Mouse (Mus musculus): ENCODE results near the gene Bbip1. TPM values are rescaled to one million over a fixed set of nuclear protein-coding genes. Genes with fewer than 3 reads are reported as not detected.

Gene Bbip1
- polyA plus RNA-seq, 1 experiment from 2014 or later, result 103 TPM

- H3K9ac ChIP-seq (ENCODE audit: low read depth, low read length), result peak overlapping the region; percentile 20; the same call in 1 of the 2 replicates
Measured at GRCm38 (mm10) chr19:53891569-53891968, 52.9 kb downstream of the Bbip1 start.

GRCm38 (mm10) chr19:53890781-53891251 lies 53.6 kb downstream of the Bbip1 start:
- WGBS, result 47% methylated on average over 5 of the region's 5 CpGs
- peak overlapping the region; percentile 13; the same call in 1 of the 2 replicates for H3K4me2 ChIP-seq
- no peak overlapping the region for H3K4me3 ChIP-seq (ENCODE audit: low read depth, low read length)
- ATAC-seq (replicated peaks; ENCODE audit: low FRiP score) (peak; percentile 18), DNase-seq (ENCODE audit: low spot score) (no peak)
- H3K27me3 ChIP-seq (replicated peaks; ENCODE audit: control insufficient read depth, insufficient read depth, low read length), result no peaks in the 10 kb centered on the region
- H3K9me3 ChIP-seq (ENCODE audit: control insufficient read depth, low read length), result no peaks in the 10 kb centered on the region
- peaks cover 70% of the 10 kb centered on the region for H3K4me1 ChIP-seq (replicated peaks; ENCODE audit: control insufficient read depth, insufficient read depth, low read length)
- H3K9ac ChIP-seq (ENCODE audit: low read depth, low read length), result peak overlapping the region; percentile 8; the same call in 1 of the 2 replicates
- peak overlapping the region; percentile 78 for H3K27ac ChIP-seq (ENCODE audit: low read depth, low read length)
- H3K36me3 ChIP-seq (ENCODE audit: control insufficient read depth, insufficient read depth, low read length), result no peaks in the 10 kb centered on the region

More at GRCm38 (mm10) chr19:53891569-53891968, 52.9 kb downstream of the Bbip1 start:
- peak; percentile 37; the same call in 1 of the 2 replicates for ATAC-seq (replicated peaks; ENCODE audit: low FRiP score)
- H3K36me3 ChIP-seq (ENCODE audit: control insufficient read depth, insufficient read depth, low read length), result no peaks in the 10 kb centered on the region
- no peak overlapping the region; the same call in 1 of the 2 replicates for H3K4me2 ChIP-seq
- H3K4me1 ChIP-seq (replicated peaks; ENCODE audit: control insufficient read depth, insufficient read depth, low read length), result peaks cover 68% of the 10 kb centered on the region
- no peak for DNase-seq (ENCODE audit: low spot score)
- WGBS, result 74% methylated on average over 2 of the region's 2 CpGs
- H3K27ac ChIP-seq (ENCODE audit: low read depth, low read length), result peak overlapping the region; percentile 78
- no peak overlapping the region for H3K4me3 ChIP-seq (ENCODE audit: low read depth, low read length)
- no peaks in the 10 kb centered on the region for H3K27me3 ChIP-seq (replicated peaks; ENCODE audit: control insufficient read depth, insufficient read depth, low read length)
- no peaks in the 10 kb centered on the region for H3K9me3 ChIP-seq (ENCODE audit: control insufficient read depth, low read length)

- Histone ChIP-seq H3K9ac (ENCODE audit: low read depth, low read length) (no peak overlapping the region), H3K27me3 (replicated peaks; ENCODE audit: control insufficient read depth, insufficient read depth, low read length) (no peaks in the 10 kb centered on the region), H3K4me2 (no peak overlapping the region), H3K9me3 (ENCODE audit: control insufficient read depth, low read length) (no peaks in the 10 kb centered on the region), H3K36me3 (ENCODE audit: control insufficient read depth, insufficient read depth, low read length) (no peaks in the 10 kb centered on the region), H3K4me1 (replicated peaks; ENCODE audit: control insufficient read depth, insufficient read depth, low read length) (peaks cover 70% of the 10 kb centered on the region), H3K27ac (ENCODE audit: low read depth, low read length) (peak overlapping the region; percentile 78), H3K4me3 (ENCODE audit: low read depth, low read length) (no peak overlapping the region)
- WGBS, result 52% methylated on average over 5 of the region's 5 CpGs
- ATAC-seq (replicated peaks; ENCODE audit: low FRiP score) (no peak), DNase-seq (ENCODE audit: low spot score) (no peak)
Measured at GRCm38 (mm10) chr19:53890274-53890673, 54.2 kb downstream of the Bbip1 start.

- Histone ChIP-seq H3K4me2 (no peak overlapping the region), H3K9ac (ENCODE audit: low read depth, low read length) (no peak overlapping the region), H3K4me3 (ENCODE audit: low read depth, low read length) (no peak overlapping the region), H3K27ac (ENCODE audit: low read depth, low read length) (no peak overlapping the region), H3K4me1 (replicated peaks; ENCODE audit: control insufficient read depth, insufficient read depth, low read length) (peaks cover 70% of the 10 kb centered on the region), H3K9me3 (ENCODE audit: control insufficient read depth, low read length) (no peaks in the 10 kb centered on the region), H3K27me3 (replicated peaks; ENCODE audit: control insufficient read depth, insufficient read depth, low read length) (no peaks in the 10 kb centered on the region), H3K36me3 (ENCODE audit: control insufficient read depth, insufficient read depth, low read length) (no peaks in the 10 kb centered on the region)
- ATAC-seq (replicated peaks; ENCODE audit: low FRiP score), result no peak
- WGBS, result 60% methylated on average over 5 of the region's 5 CpGs
- no peak for DNase-seq (ENCODE audit: low spot score)
Measured at GRCm38 (mm10) chr19:53889555-53889954, 54.9 kb downstream of the Bbip1 start.

GRCm38 (mm10) chr19:53888331-53888730 lies 56.1 kb downstream of the Bbip1 start:
- no peak overlapping the region for H3K4me3 ChIP-seq (ENCODE audit: low read depth, low read length)
- DNase-seq (ENCODE audit: low spot score) (no peak), ATAC-seq (replicated peaks; ENCODE audit: low FRiP score) (no peak)
- H3K36me3 ChIP-seq (ENCODE audit: control insufficient read depth, insufficient read depth, low read length), result no peaks in the 10 kb centered on the region
- no peaks in the 10 kb centered on the region for H3K9me3 ChIP-seq (ENCODE audit: control insufficient read depth, low read length)
- peak overlapping the region; percentile 8; the same call in 1 of the 2 replicates for H3K4me2 ChIP-seq
- no peak overlapping the region for H3K9ac ChIP-seq (ENCODE audit: low read depth, low read length)
- H3K4me1 ChIP-seq (replicated peaks; ENCODE audit: control insufficient read depth, insufficient read depth, low read length), result peaks cover 61% of the 10 kb centered on the region
- no peaks in the 10 kb centered on the region for H3K27me3 ChIP-seq (replicated peaks; ENCODE audit: control insufficient read depth, insufficient read depth, low read length)
- WGBS, result 74% methylated on average over 9 of the region's 9 CpGs
- peak overlapping the region; percentile 88 for H3K27ac ChIP-seq (ENCODE audit: low read depth, low read length)

GRCm38 (mm10) chr19:53887822-53888221 lies 56.6 kb downstream of the Bbip1 start:
- 56% methylated on average over 3 of the region's 3 CpGs for WGBS
- Histone ChIP-seq H3K36me3 (ENCODE audit: control insufficient read depth, insufficient read depth, low read length) (no peaks in the 10 kb centered on the region), H3K4me3 (ENCODE audit: low read depth, low read length) (no peak overlapping the region), H3K9me3 (ENCODE audit: control insufficient read depth, low read length) (no peaks in the 10 kb centered on the region), H3K9ac (ENCODE audit: low read depth, low read length) (no peak overlapping the region), H3K4me1 (replicated peaks; ENCODE audit: control insufficient read depth, insufficient read depth, low read length) (peaks cover 56% of the 10 kb centered on the region), H3K4me2 (peak overlapping the region; percentile 8; the same call in 1 of the 2 replicates), H3K27ac (ENCODE audit: low read depth, low read length) (peak overlapping the region; percentile 88), H3K27me3 (replicated peaks; ENCODE audit: control insufficient read depth, insufficient read depth, low read length) (no peaks in the 10 kb centered on the region)
- DNase-seq (ENCODE audit: low spot score) (no peak), ATAC-seq (replicated peaks; ENCODE audit: low FRiP score) (peak; percentile 81)

- 65% methylated on average over 10 of the region's 10 CpGs for WGBS
- Histone ChIP-seq H3K27me3 (replicated peaks; ENCODE audit: control insufficient read depth, insufficient read depth, low read length) (no peaks in the 10 kb centered on the region), H3K4me1 (replicated peaks; ENCODE audit: control insufficient read depth, insufficient read depth, low read length) (peaks cover 45% of the 10 kb centered on the region), H3K27ac (ENCODE audit: low read depth, low read length) (peak overlapping the region; percentile 88), H3K36me3 (ENCODE audit: control insufficient read depth, insufficient read depth, low read length) (no peaks in the 10 kb centered on the region), H3K9me3 (ENCODE audit: control insufficient read depth, low read length) (no peaks in the 10 kb centered on the region), H3K4me3 (ENCODE audit: low read depth, low read length) (no peak overlapping the region), H3K4me2 (peak overlapping the region; percentile 12; the same call in 1 of the 2 replicates), H3K9ac (ENCODE audit: low read depth, low read length) (peak overlapping the region; percentile 17; the same call in 1 of the 2 replicates)
- ATAC-seq (replicated peaks; ENCODE audit: low FRiP score) (peak; percentile 75), DNase-seq (ENCODE audit: low spot score) (no peak)
Measured at GRCm38 (mm10) chr19:53886576-53887370, 57.7 kb downstream of the Bbip1 start.

- Histone ChIP-seq H3K27ac (ENCODE audit: low read depth, low read length) (no peak overlapping the region), H3K4me3 (ENCODE audit: low read depth, low read length) (no peak overlapping the region), H3K4me2 (no peak overlapping the region), H3K36me3 (ENCODE audit: control insufficient read depth, insufficient read depth, low read length) (no peaks in the 10 kb centered on the region), H3K9me3 (ENCODE audit: control insufficient read depth, low read length) (no peaks in the 10 kb centered on the region), H3K4me1 (replicated peaks; ENCODE audit: control insufficient read depth, insufficient read depth, low read length) (peaks cover 32% of the 10 kb centered on the region), H3K9ac (ENCODE audit: low read depth, low read length) (no peak overlapping the region), H3K27me3 (replicated peaks; ENCODE audit: control insufficient read depth, insufficient read depth, low read length) (no peaks in the 10 kb centered on the region)
- DNase-seq (ENCODE audit: low spot score) (no peak), ATAC-seq (replicated peaks; ENCODE audit: low FRiP score) (no peak)
- 82% methylated on average over 10 of the region's 10 CpGs for WGBS
Measured at GRCm38 (mm10) chr19:53885450-53885849, 59.0 kb downstream of the Bbip1 start.
